ENCODE assay signal across 13 mouse cellular contexts in the genomic region with DNA sequence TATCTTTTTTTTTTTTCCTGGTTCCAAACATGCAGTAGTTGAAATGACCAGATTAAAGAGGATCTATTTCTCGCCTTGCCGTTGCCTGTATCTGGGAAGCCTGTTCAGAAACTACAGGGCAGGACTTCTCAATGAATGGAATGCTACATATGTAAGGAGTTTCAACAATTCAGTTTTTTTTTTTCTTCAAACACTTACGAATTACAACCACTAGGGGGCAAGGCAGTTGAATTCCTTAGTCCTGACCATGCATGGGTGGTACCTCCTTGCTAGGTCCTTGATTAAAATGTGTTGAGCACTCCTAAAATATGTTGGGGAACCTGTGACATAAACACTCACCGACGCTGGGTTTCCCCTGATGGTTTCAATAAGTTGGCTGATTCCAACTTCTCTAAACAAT. TPM values are rescaled to one million over a fixed set of nuclear protein-coding genes. Genes with fewer than 3 reads are reported as not detected.
DNase-seq lines count a peak whose midpoint lies in the region; ATAC-seq and TF ChIP-seq lines count a peak whose summit lies in the region.
"Had no signal": no experiment of that assay in that cellular context is flagged by ENCODE, and none has a peak within 500 bp of the region (broad histone marks: within the 10 kb centered on the region; RNA-seq: fewer than 3 reads in every experiment).

No protein-coding gene starts in this region.

- TF ChIP-seq CTCF in heart, postnatal 0 days (IDR thresholded peaks at IDR 0.05; ENCODE audit: low read depth), result peak; percentile 35
- TF ChIP-seq CTCF in stomach, postnatal 0 days (IDR thresholded peaks at IDR 0.05; ENCODE audit: low read depth), result peak; percentile 66

- intact Hi-C loops in heart, postnatal 25 days (cut with DNase I), result no loop called here

- H3K4me2 ChIP-seq in heart, postnatal 0 days (ENCODE audit: low read depth, low read length), result no peak overlapping the region
- no peak overlapping the region for H3K4me2 ChIP-seq in stomach, postnatal 0 days (replicated peaks; ENCODE audit: low read depth)
- H3K4me2 ChIP-seq: liver, embryonic 13.5 days had no signal

- ATAC-seq in heart, postnatal 0 days (ENCODE audit: insufficient read depth, low read depth), result no peak
- ATAC-seq in stomach, postnatal 0 days (ENCODE audit: low FRiP score, low TSS enrichment), result no peak
- ATAC-seq: forebrain, embryonic 14.5 days had no signal

- H3K4me3 ChIP-seq in heart, postnatal 0 days (ENCODE audit: low read depth, low read length), result no peak overlapping the region
- no peak overlapping the region for H3K4me3 ChIP-seq in stomach, postnatal 0 days (ENCODE audit: low read depth, low read length)
- H3K4me3 ChIP-seq: liver, embryonic 13.5 days had no signal

- H3K27me3 ChIP-seq in heart, postnatal 0 days (ENCODE audit: control insufficient read depth, insufficient read depth, low read length), result no peaks in the 10 kb centered on the region
- no peaks in the 10 kb centered on the region for H3K27me3 ChIP-seq in stomach, postnatal 0 days (ENCODE audit: control insufficient read depth, insufficient read depth, low read length)

- H3K36me3 ChIP-seq in heart, postnatal 0 days (replicated peaks; ENCODE audit: control insufficient read depth, insufficient read depth, low read length), result no peaks in the 10 kb centered on the region
- H3K36me3 ChIP-seq in stomach, postnatal 0 days (ENCODE audit: control insufficient read depth, insufficient read depth, low read length), result no peaks in the 10 kb centered on the region
- H3K36me3 ChIP-seq: liver, embryonic 13.5 days had no signal

- H3K4me1 ChIP-seq in heart, postnatal 0 days (ENCODE audit: control insufficient read depth, insufficient read depth), result no peaks in the 10 kb centered on the region
- H3K4me1 ChIP-seq in stomach, postnatal 0 days (replicated peaks; ENCODE audit: control insufficient read depth, insufficient read depth), result no peaks in the 10 kb centered on the region

- no peak for DNase-seq in heart, postnatal 0 days (ENCODE audit: low spot score)
- no peak for DNase-seq in heart, postnatal 25 days (ENCODE audit: low spot score)
- peak; percentile 66 for DNase-seq in thymus, postnatal 0 days (ENCODE audit: low spot score)
- no peak for DNase-seq in thymus, postnatal 36 days
- peak; percentile 15 for DNase-seq in adipocyte (ENCODE audit: low spot score)
- DNase-seq in stomach, postnatal 0 days (ENCODE audit: low spot score), result no peak
- no peak for DNase-seq in right cerebral cortex, postnatal 10 days (ENCODE audit: low spot score in 2 of 2)
- DNase-seq in ovary, postnatal 10 days (ENCODE audit: low spot score), result no peak
- DNase-seq: cerebellum, adult 9-10 months; liver, embryonic 13.5 days; right cerebral cortex, postnatal 14 days; thymus, adult 2 months had no signal

- WGBS in heart, postnatal 0 days, result 48% methylated on average over 5 of the region's 5 CpGs
- WGBS in stomach, postnatal 0 days, result 61% methylated on average over 5 of the region's 5 CpGs

- no peaks in the 10 kb centered on the region for H3K9me3 ChIP-seq in heart, postnatal 0 days (replicated peaks; ENCODE audit: control insufficient read depth, low read length)
- no peaks in the 10 kb centered on the region for H3K9me3 ChIP-seq in stomach, postnatal 0 days (ENCODE audit: control insufficient read depth, low read length)
- H3K9me3 ChIP-seq: liver, embryonic 13.5 days had no signal

- H3K27ac ChIP-seq in heart, postnatal 0 days (ENCODE audit: low read depth), result no peak overlapping the region
- H3K27ac ChIP-seq in stomach, postnatal 0 days (replicated peaks), result no peak overlapping the region
- H3K27ac ChIP-seq: liver, embryonic 13.5 days had no signal

- H3K9ac ChIP-seq in heart, postnatal 0 days (replicated peaks; ENCODE audit: low read depth, low read length), result no peak overlapping the region
- H3K9ac ChIP-seq in stomach, postnatal 0 days (ENCODE audit: low read length), result no peak overlapping the region
- H3K9ac ChIP-seq: liver, embryonic 13.5 days had no signal

- no peak for TF ChIP-seq EP300 in heart, postnatal 0 days (IDR thresholded peaks at IDR 0.05; ENCODE audit: low read depth)
- TF ChIP-seq EP300 in stomach, postnatal 0 days (optimal IDR thresholded peaks at IDR 0.05), result no peak

RNA-seq across cellular contexts. Expression of a gene that starts 1.7 kb away (rescaled TPM):
- total RNA-seq in heart, postnatal 0 days (2014; rRNA removed; ENCODE audit: low replicate concordance), result 5.3 and 9.0 TPM in 2 replicates
- polyA plus RNA-seq in heart, postnatal 0 days (2015; fragmentation: Nextera tagmentation; extraction: Ambion mirVana), result 1.5 and 2.0 TPM in 2 replicates
- total RNA-seq in heart, postnatal 25 days (2021), result 10 to 100 TPM; 12.3 to 14.9 TPM
- 2.7 TPM in 2 replicates for polyA plus RNA-seq in thymus, postnatal 0 days (2015; fragmentation: Nextera tagmentation; extraction: Ambion mirVana)
- 20.8 and 29.9 TPM in 2 replicates for polyA plus RNA-seq in stomach, postnatal 0 days (2015; fragmentation: Nextera tagmentation; extraction: Ambion mirVana)

Comparison
In these comparisons a context has a peak if more than half of its experiments do, and no peak if none do; other contexts are left out.
1. DNase-seq: peak in thymus, postnatal 0 days (single experiment) and adipocyte (single experiment); none in heart, postnatal 0 days (single experiment), heart, postnatal 25 days (single experiment), thymus, postnatal 36 days (0 of 2), stomach, postnatal 0 days (single experiment), right cerebral cortex, postnatal 10 days (0 of 2) and ovary, postnatal 10 days (single experiment).